Mouse (Mus musculus) erythroid progenitor cell, adult 5-6 weeks (primary cell): ENCODE data around the gene Lrrtm4. TPM values are rescaled to one million over a fixed set of nuclear protein-coding genes. Genes with fewer than 3 reads are reported as not detected.

Source experiments
- ATAC-seq: replicated peaks from 2 replicates; pipeline ENCODE4 v1.8.0; 2016; ENCODE audit warnings: moderate number of reproducible peaks, mild to moderate bottlenecking, moderate TSS enrichment, inconsistent platforms; ENCODE audit not compliant: poor library complexity, low FRiP score, severe bottlenecking
- total RNA-seq, 2 experiments: library from RNA; stranded (forward) in 1 of 2; stranded (reverse) in 1 of 2; fragments of 150-400 nt in 1 of 2; fragments of 186-747, 209-891 nt in 1 of 2; gene quantifications; 2 replicates each; pipeline versions ENCODE4 v1.2.3 to v1.2.4; 2015 to 2017; ENCODE audit warnings: low replicate concordance in 2 of 2

Lrrtm4 gene
- total RNA-seq, 2 experiments from 2014 or later = not detected

- ATAC-seq = no peak
Observed at GRCm38 (mm10) chr6:80625509-80625908, 606.8 kb downstream of the Lrrtm4 start.

- ATAC-seq = no peak
Observed at GRCm38 (mm10) chr6:80662729-80663128, 644.1 kb downstream of the Lrrtm4 start.

GRCm38 (mm10) chr6:80664039-80664438, 645.4 kb downstream of the Lrrtm4 start:
- no peak for ATAC-seq

DNA sequence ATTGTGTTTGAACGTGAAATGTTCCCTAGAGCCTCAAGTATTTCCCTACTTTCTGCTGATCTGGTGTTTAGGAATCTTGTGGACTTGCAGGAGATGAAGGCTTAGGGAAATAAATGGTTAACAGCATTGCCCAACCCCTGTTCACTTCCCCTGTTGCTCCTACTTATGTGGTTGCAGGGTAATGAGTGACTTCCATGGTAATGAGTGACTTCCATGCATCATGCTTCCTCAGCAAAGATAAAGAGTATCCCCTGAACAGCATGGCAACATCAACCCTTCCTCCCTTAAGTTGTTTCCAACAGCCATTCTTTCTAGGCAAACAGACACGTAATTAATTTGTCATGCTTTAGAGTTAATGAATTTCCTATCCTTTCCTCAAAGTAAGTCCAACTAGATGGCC, 685.5 kb downstream of the Lrrtm4 start:
- ATAC-seq = no peak

DNA sequence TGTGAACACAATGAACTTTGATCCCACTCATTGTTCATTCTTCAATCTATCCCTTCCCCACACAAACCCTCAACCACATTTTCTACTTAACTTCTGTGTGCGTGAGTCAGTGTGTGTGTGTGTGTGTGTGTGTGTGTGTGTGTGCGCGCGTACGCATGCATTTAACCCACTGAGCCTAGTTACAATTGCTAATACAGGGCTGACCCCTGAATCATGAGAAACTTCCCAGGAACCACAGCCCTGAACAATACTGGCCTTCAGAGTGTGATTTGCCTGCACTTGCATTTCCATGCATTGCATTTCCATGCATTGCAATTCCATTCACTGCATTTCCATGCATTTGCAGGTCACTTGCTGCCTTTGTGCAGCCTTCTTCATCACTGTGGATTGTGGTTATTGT, 701.8 kb downstream of the Lrrtm4 start:
- no peak for ATAC-seq

- no peak for ATAC-seq
Observed at GRCm38 (mm10) chr6:80733416-80733815, 714.7 kb downstream of the Lrrtm4 start.

DNA sequence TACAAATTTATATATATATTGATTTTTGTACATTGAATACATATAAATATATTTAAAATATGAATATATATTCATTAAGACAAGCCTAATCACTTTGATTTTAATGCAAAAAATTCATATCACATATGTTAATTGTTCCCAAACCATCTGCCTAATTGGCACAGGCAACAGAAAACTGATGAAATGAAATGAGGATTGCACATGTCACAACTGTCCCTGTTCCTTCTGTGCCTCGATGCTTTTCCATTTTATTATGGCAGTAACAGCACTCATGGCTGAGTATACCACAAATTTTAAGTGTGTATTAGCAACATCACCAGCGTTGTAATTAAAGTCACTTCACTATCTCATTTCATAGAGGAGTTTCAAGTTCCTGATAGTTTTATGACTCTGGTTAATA, 732.1 kb downstream of the Lrrtm4 start:
- no peak for ATAC-seq

- ATAC-seq = no peak
Observed at GRCm38 (mm10) chr6:80760641-80761204, 742.0 kb downstream of the Lrrtm4 start.

DNA sequence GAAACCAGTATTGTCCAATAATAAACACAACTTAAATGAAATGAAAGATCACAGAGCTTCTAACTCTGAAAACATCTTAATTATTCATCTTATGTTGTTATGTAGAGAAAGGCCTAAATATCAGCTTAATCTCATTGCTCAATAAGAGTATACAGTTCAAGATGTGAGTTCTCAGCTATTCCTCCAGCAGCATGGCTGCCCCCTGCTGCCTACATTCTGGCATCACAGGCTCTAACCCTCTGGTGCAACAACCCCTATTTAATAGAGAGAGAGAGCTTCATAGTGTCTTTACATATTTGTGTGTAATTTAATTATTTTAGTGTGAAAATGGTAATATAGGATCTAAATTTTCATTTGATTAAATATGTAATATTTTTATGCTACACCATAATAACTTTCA, 767.6 kb downstream of the Lrrtm4 start:
- ATAC-seq = no peak

DNA sequence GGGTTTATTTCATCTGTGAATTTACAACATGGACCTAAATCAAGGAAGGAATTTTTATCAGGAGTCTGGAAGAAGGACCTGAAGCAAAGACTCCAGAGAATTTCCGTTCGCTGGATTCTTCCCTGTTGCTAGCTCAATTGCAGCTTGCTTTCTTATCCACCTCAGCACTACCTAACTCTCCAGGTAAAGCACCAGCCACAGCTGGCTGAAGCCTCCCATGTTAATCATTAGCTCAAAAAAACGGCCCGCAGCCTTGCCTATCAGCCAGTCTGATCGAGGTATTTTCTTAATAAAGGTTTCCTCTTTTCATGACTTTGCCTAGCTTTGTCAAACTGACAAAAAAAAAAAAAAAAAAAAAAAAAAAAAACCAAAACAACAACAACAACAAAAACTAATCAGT, 805.1 kb downstream of the Lrrtm4 start:
- ATAC-seq = no peak

DNA sequence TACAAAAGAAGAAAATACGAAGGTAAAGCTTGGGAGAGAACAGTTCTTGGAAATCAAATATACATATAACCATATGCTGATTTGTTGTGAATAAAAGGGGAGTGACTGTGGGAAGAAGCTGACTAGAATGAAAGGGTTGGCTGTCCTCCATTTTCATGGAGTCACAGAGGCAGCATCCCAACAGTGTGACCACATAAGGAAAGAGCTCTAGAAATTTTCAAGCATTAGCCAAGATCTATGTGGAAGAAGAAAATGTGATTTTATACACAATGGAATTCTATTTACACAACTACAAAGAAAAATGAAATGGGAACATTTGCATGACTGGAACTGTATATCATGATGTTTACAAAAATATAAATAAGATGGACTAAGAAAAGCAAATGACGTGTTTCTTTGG, 821.1 kb downstream of the Lrrtm4 start:
- no peak for ATAC-seq

GRCm38 (mm10) chr6:80845294-80845693, 826.6 kb downstream of the Lrrtm4 start:
- ATAC-seq = no peak

- no peak for ATAC-seq
Observed at GRCm38 (mm10) chr6:80856910-80857543, 838.4 kb downstream of the Lrrtm4 start.

Other genes starting within 250 kb of the Lrrtm4 start
- gene Gm20594, start 201.0 kb upstream of the Lrrtm4 start, total RNA-seq (2015; ENCODE audit: low replicate concordance) = not detected in 2 replicates
- gene Gm20594, start 201.0 kb upstream of the Lrrtm4 start, total RNA-seq (2017; ENCODE audit: low replicate concordance) = not detected in 2 replicates